Mouse (Mus musculus) bone marrow, adult 2 months (tissue): Measurements from ENCODE around the gene Suox. TPM values are rescaled to one million over a fixed set of nuclear protein-coding genes. Genes with fewer than 3 reads are reported as not detected.

ENCODE experiments used
- H3K27ac ChIP-seq: fragments of 200-500 bp; 2 replicates; pipeline ENCODE4 v1.5.1; 2012; ENCODE audit warnings: low read depth, mild to moderate bottlenecking, control low read depth, inconsistent platforms, low read length; ENCODE audit not compliant: control insufficient read depth, poor library complexity, insufficient read depth
- H3K4me1 ChIP-seq: fragments of 200-500 bp; 2 replicates; pipeline ENCODE4 v1.6.1; 2011; ENCODE audit warnings: low read length; ENCODE audit not compliant: control insufficient read depth, insufficient read depth
- H3K4me3 ChIP-seq: fragments of 200-500 bp; replicated peaks from 2 replicates; pipeline ENCODE3; 2011; ENCODE audit warnings: mild to moderate bottlenecking, low read depth, low read length, control low read depth; ENCODE audit not compliant: control insufficient read depth
- CTCF ChIP-seq: fragments of 200-500 bp; IDR thresholded peaks from 2 replicates; pipeline ENCODE4 v1.5.1; 2011; ENCODE audit warnings: low read length, control low read depth; ENCODE audit not compliant: control insufficient read depth, insufficient read depth
- POLR2A ChIP-seq: fragments of 200-500 bp; IDR thresholded peaks from 2 replicates; pipeline ENCODE4 v1.6.1; 2011; ENCODE audit warnings: low read depth, mild to moderate bottlenecking, control low read depth, low read length, borderline replicate concordance; ENCODE audit not compliant: control insufficient read depth
- WGBS: fragments of 180-500 bp; shearing (Covaris S2); methylation state at CpG from one replicate; pipeline ENCODE4 v1.1.7; 2018; 5-methylcytosine and 5-hydroxymethylcytosine counted together
- polyA plus RNA-seq: library from polyadenylated mRNA; stranded (reverse); fragments of >200 nt; gene quantifications from 2 replicates; pipeline ENCODE4 v1.2.4, GENCODE M21; 2011; ENCODE audit warnings: low replicate concordance; ENCODE audit not compliant: missing spikeins, insufficient read depth, insufficient read length

Suox gene
- polyA plus RNA-seq, 1 experiment: 10.8 TPM

DNA sequence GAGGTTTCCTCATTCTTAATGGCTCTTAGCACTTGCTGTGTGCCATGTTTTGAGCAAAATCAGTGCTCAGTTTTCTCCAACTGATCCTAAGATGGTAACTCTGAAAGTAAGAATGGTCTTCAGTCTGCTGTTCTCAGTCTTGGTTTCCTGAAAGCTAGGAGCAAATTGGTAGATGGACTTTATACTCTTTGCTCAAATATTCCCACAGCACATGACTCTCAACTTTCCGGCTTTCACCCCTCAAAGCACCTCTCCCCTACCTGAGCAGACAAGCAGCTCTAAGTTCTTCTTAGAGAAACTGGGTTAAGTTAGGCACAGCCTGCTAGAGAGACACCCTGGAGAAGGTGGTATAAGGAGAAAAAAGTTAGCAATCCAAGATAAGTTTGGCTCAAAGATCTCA lies 17.1 kb downstream of the Suox start:
- 84% methylated on average over 1 of the region's 1 CpGs for WGBS
- no peak for TF ChIP-seq CTCF
- TF ChIP-seq POLR2A: no peak
- H3K4me3 ChIP-seq: no peak overlapping the region
- H3K27ac ChIP-seq: no peak overlapping the region
- no peaks in the 10 kb centered on the region for H3K4me1 ChIP-seq

DNA sequence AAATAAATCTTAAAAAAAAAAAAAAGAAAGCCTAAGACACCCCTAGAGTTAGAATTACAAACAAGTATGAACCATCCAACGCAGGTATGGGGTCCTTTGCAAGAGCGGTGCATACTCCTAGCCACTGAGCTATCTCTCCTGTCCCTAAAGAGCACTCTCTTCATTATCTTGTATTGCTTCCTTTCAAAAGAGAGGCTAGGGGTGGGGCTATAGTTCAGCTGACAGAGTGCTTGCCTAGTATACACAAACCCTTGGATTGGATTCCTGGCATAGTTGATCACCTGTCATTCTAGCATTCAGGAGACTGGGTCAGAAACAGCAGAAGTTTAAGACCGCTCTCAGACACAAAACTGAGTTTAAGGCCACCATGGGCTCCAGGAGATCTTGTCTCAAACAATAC lies 18.6 kb downstream of the Suox start:
- Histone ChIP-seq H3K4me3 (no peak overlapping the region), H3K4me1 (no peaks in the 10 kb centered on the region; the same call in none of the 2 replicates), H3K27ac (no peak overlapping the region)
- no peak for TF ChIP-seq CTCF
- no peak for TF ChIP-seq POLR2A
- WGBS: 65% methylated on average over 3 of the region's 3 CpGs

GRCm38 (mm10) chr10:128653866-128654265 lies 20.0 kb downstream of the Suox start:
- Histone ChIP-seq H3K4me3 (no peak overlapping the region), H3K4me1 (no peaks in the 10 kb centered on the region; the same call in none of the 2 replicates), H3K27ac (no peak overlapping the region)
- no peak for TF ChIP-seq CTCF
- no peak for TF ChIP-seq POLR2A
- 44% methylated on average over 4 of the region's 4 CpGs for WGBS

DNA sequence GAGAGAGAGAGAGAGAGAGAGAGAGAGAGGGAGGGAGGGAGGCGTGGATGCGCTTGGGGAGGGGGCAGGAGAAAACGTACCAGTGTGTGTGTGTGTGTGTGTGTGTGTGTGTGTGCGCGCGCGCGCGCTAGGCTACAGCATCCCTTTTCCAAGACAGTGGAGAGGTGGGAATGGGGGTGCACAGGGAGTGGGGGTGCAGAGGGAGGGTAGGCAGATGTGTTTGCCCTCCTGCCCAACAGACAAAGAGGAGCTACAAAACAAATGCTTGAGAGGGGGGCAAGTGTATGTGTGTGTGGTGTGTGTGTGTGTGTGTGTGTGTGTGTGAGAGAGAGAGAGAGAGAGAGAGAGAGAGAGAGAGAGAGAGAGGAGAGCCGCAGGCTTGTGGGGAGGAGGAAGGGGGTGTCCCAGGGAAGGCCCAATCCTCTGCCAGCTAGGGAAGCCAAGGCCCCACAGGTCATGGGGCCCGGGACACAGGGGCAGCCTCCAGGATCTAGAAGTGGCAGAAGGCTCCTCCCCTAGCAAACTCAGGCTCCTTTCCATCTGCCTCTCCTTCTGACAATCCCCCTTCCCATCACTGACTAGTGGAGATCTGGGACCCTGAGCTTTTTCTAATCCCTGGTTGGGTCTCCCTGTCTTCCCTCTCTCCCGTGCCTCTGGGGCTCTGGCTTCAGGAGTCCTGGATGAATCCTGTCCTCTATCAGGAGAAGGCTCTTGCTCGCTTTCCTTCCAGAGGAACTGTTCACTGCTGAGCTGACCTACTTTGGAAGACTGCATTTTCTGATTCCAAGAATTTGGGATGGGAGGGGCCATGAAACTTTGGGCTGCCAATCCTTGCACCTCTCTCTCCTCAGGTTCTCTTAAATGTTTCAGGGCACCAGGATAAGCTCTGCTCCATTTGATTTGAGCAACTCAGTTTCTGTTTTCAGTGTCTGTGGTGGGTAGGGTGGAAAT lies 27.5 kb downstream of the Suox start:
- Histone ChIP-seq H3K27ac (no peak overlapping the region), H3K4me3 (no peak overlapping the region), H3K4me1 (no peaks in the 10 kb centered on the region; the same call in 1 of the 2 replicates)
- TF ChIP-seq CTCF (no peak), POLR2A (no peak)
- WGBS: 22% methylated on average over 13 of the region's 13 CpGs

- TF ChIP-seq CTCF: no peak
- TF ChIP-seq POLR2A: no peak
- 18% methylated on average over 36 of the region's 36 CpGs for WGBS
- H3K4me1 ChIP-seq: no peaks in the 10 kb centered on the region
- peak within 1 kb of the TSS; percentile 20 for H3K4me3 ChIP-seq
- no peak within 1 kb of the TSS for H3K27ac ChIP-seq
Observed at GRCm38 (mm10) chr10:128645111-128646011, 28.5 kb downstream of the Suox start, which contains the start of gene Ikzf4. TSS of gene Ikzf4 (minus strand) at chr10:128645991.

DNA sequence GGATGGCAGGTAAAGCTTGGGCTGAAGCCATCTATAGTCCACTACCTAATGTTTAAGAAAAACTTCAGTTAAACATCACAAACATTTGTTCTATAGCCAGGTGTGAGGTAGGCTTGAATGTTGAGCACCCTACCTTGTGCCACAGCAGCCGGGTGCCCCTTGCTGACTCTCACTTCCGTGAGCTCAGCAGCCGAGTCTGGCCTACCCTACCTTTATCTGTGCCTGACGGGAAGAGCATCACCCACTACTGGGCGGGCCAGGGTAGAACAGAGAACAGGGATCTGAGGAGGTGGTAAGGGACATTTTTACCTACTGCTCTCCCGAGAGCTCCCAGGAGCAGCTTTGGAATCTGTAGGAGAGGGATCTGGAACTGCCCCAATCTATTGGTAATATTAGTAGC lies 31.1 kb downstream of the Suox start:
- Histone ChIP-seq H3K4me1 (no peaks in the 10 kb centered on the region), H3K27ac (no peak overlapping the region), H3K4me3 (no peak overlapping the region)
- 85% methylated on average over 6 of the region's 6 CpGs for WGBS
- TF ChIP-seq POLR2A: no peak
- no peak for TF ChIP-seq CTCF

DNA sequence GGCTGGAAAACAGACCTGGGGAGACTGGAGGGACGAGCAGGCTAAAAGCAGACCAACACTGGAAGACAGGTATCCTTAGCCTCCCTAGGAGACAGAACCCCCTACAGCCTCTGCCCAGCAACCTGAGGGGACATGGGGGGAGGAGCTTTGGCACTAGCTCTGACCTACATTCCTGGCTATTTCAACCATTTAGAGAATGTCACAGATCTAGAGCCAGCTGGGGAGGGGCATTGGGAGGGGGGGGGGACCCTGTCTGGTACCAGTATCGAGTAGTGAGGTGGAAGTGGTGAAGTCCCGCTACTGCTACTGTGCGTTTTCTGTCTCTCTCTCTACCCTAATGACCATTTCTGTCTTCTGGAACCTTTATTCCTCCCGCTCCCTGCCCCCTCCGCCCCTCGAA lies 32.0 kb downstream of the Suox start:
- Histone ChIP-seq H3K4me3 (no peak overlapping the region), H3K27ac (no peak overlapping the region), H3K4me1 (no peaks in the 10 kb centered on the region)
- TF ChIP-seq CTCF (no peak), POLR2A (no peak)
- WGBS: 77% methylated on average over 7 of the region's 7 CpGs

DNA sequence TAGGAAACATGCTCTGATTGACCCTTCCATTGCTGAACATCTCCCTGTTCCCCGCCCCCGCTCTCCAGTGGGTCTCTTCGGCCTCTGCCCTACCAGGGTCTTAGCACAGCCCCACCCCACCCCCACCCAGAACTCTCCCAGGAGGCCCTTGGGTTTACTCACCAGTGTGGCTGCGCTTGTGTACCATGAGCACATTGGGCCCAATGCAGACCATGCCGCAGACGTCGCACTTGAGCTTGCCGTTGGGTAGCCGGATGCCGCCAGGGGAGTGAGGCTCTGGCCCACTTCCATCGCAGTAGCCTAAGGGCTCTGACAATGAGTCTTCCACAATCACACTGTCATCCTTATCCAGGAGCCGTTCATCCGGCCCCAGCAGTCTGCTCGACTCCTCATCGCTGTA lies 33.0 kb downstream of the Suox start:
- 93% methylated on average over 15 of the region's 15 CpGs for WGBS
- H3K4me3 ChIP-seq: no peak overlapping the region
- TF ChIP-seq CTCF (no peak), POLR2A (no peak)
- no peaks in the 10 kb centered on the region for H3K4me1 ChIP-seq
- no peak overlapping the region for H3K27ac ChIP-seq
